Mouse (Mus musculus): ENCODE measurements around the gene Lrp3.
"Not testable (repeated sequence)": the region's sequence is repeated elsewhere in the genome, so short reads cannot be mapped to it uniquely, and the experiment has no call there.

The Lrp3 gene

DNA sequence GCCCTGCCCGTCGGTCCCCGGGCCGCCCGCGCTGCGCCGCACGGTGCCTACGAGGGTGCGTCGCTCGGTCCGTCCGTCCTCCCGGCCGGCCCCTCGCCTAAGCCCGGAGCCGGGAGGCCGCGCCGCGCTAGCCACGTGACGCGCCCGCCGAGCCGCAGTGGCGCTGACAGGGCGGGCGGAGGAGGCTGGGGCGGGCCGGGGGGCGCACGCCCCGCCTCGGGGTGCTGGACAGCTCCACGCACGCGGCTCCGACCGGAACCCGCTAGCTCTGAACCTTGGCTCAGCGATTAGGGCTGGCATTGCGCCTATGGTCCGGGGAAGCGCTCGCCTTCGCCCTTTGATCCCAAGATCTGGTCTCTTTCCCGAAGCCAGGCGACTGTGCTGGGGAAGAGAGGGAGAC, at the start of gene Lrp3:
Lrp3 (minus strand) TSS at position 274 of the 400 bp plus-strand sequence.
- no peak for DNase-seq (ENCODE audit: low spot score in 2 of 2)

DNA sequence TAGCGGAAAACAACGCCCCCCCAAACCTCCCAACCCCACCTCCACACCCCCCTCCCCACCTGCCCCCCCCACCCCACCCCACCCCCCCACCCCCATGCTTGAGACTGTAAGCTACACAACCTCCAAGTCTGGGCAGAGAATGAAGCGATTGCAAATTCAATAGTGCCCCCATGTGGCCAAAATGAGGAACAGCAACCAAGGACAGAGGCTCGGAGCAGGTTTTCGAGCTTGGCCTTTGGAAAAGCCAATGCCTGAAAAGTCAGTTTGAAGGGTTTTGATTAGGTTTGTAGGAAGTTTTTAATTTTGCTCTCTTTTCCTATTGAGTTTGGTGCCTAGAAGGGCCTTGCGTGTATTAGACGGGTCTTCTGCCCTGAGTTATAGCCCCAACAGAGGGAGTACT, 49.4 kb upstream of the Lrp3 start:
- peak in 1 of 2 experiments; percentile 48 for DNase-seq (ENCODE audit: low spot score in 2 of 2)

DNA sequence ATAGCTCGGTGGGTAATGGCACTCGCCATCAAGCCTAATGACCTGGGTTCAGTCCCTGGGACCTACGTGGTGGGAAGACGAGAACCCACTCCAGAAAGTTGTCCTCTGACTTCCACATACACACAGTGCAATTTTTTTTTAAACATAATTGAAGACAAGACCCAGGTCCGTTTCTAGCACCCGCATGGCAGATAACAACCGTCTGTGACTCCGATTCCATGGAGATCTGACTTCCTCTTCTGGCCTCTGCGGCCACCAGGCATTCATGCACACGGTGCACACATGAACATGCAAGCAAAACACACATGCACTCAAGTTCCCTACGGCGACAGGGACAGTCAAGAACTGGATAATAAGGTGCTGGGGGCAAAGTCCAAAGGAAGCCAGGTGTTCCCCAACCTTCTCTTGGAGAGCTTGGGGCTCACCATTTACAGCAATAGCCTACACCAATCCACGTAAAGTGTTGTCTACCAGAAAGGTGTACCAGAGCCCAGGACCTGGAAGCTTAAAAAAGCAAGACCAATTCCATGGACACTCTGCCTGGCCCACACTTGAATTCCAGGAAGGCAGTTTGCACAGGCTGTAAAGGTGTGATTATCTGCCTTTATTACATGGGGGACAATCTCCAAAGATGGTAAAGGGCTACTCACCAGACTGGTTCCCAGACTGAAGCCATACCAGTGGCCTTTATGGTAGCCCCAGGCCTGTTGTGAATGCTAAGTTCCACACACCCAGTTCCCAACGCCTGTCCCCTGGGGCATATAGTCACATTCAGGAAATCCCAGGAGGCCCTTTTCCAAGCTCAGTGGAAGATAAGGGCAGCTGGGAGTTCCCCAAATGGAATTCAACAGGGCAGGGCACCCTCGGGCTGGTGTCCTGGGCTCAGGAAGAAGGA, 48.5 kb upstream of the Lrp3 start:
- DNase-seq (ENCODE audit: low spot score in 2 of 2), result no peak

DNA sequence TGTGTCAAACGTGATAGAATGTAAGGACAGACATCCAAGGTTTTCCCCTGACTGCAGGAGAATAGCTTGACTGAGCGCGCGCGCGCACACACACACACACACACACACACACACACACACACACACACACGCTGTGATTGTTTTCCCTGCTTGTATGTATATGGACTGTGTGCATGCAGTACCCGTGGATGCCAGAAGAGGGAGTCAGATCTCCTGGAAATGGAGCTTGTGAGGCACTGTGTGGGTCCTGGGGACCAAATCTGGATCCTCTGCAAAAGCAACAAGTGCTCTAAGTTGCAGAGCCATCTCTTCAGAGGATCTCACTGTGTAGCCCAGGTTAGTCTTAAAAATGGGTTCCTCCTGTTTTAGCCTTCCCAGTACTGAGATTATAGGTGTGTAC, 44.1 kb upstream of the Lrp3 start:
- DNase-seq (ENCODE audit: low spot score in 2 of 2), result no peak

DNA sequence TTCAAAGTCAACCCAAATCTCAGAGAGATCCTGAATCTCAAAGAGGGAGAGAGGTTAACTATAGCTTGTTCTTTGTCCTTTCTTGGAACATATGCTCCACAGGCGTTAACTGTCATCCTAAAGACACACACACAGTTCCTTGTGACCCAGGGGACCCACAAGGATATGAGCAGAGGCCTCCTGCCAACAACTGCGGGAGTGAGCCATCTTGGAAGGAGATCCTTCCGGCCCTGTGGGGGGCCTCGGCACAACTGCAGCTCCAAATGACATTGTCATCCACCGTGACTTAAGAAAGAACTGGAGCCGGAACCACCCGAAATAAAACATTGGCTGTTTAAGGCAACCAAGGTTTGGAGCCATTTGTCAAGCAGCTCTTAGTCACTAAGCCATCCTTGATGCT, 43.0 kb upstream of the Lrp3 start:
- no peak for DNase-seq (ENCODE audit: low spot score in 2 of 2)

DNA sequence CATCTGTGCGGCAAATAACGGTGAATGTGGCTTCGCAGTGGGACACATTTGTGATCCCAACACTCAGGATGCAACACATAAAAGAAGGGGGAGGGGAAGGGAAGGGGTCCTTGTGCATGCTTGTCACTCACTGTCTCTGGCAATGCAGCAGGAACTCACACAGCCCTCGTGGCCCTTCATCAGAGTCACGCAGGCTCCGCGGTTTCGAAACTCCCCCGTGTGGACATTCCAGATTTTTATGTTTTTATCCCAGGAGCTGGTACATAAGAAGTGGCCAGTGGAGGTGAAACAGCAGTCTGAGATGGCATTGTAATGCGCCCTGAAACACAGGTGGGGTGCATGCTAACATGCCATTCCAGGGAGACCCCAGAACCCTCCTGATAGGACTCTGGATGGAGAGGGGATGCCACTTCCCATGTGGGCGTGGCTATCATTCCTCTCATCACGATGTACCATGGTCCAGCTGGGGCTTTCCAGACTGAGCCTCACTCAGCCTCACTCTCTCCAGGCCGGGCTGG, 36.8 kb upstream of the Lrp3 start:
- no peak for DNase-seq (ENCODE audit: low spot score in 2 of 2)

DNA sequence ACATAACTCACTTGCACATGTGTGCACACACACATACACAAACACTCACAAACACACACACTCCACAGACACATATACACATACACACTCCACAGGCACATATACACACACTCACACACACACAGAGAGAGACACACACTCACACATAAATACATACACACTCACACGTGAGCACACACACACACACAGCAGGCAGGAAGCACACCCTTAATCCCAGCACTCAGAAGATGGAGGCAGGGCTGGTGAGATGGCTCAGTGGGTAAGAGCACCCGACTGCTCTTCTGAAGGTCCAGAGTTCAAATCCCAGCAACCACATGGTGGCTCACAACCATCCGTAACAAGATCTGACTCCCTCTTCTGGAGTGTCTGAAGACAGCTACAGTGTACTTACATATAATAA, 22.6 kb upstream of the Lrp3 start:
- not testable (repeated sequence) for DNase-seq (ENCODE audit: low spot score in 2 of 2)

DNA sequence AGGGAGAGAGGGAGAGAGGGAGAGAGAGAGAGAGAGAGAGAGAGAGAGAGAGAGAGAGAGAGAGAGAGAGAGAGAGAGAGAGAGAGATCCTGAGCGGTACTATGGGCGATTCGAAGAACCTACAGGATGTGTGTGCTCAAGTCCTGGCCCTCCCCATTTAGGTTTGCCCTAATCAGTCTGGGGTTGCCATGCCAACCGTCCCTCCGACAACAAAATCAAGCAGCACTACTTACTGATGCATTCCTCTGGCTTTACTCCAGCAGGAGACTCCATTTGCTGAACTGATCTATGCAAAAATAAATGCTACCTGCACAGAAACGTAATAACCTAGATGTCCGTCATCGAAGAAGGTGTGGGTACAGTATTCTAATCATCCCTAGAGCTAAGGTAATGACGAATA, 20.0 kb upstream of the Lrp3 start:
- peak in 1 of 2 experiments; percentile 32 for DNase-seq (ENCODE audit: low spot score in 2 of 2)

DNA sequence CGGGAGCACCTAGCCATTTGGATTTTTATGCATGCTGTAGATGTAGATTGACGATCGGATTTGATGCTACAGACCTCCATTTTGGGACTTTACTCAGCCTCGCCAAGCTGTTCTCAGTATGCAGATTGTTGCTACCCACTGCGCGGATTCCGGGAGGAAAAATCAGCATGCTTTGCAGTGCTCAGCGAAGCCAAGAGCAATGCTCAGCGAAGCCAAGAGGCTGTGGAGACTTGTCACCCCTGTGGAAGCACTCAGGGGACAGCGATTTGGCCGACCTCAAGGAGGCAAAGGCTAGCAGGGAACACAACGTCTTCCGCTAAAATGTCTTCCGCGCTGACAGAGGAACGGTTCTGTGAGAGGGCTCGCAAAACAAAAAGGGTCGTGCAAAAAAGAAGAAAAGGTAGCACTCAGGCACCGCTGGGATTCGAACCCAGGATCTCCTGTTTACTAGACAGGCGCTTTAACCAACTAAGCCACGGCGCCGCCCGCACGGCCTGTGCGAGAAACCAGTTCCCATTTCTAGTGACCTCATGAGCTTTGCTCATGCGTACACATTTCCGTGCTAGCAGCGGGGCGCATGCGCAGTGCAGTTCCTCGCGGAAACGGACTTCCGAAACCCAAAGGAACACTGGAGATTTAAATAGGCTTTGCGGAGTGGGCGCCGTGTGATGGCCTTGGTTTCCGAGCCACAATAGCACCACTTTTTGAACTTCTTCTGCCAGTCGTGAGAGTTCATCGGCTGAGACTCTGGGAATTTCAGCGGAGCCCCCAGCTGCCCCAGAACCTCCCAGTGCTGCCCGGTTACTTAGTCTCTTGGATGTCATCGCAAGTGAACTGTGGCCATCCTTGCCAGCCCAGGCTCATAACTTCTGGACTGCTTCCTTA, 19.3 kb upstream of the Lrp3 start:
- peak; percentile 95 to 99 for DNase-seq (ENCODE audit: low spot score in 2 of 2)

DNA sequence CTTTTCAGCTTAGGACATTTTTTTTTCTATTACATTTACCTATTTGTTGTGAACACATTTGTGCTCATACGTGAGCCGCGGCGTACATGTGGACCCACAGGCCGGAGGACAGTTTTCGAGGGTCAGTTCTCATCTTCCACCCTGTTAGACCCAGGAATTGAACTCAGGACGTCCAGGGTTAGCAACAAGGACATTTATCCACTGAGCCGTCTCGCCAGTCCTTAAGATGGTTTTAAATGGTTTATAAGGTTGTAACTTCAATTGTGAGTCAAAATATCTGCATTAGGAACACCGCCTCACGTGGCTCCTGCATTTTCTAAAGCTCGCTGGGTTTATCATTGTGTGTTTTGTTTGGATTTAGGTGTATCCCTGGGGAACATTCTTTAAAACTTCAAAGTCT, 18.6 kb upstream of the Lrp3 start:
- no peak for DNase-seq (ENCODE audit: low spot score in 2 of 2)

DNA sequence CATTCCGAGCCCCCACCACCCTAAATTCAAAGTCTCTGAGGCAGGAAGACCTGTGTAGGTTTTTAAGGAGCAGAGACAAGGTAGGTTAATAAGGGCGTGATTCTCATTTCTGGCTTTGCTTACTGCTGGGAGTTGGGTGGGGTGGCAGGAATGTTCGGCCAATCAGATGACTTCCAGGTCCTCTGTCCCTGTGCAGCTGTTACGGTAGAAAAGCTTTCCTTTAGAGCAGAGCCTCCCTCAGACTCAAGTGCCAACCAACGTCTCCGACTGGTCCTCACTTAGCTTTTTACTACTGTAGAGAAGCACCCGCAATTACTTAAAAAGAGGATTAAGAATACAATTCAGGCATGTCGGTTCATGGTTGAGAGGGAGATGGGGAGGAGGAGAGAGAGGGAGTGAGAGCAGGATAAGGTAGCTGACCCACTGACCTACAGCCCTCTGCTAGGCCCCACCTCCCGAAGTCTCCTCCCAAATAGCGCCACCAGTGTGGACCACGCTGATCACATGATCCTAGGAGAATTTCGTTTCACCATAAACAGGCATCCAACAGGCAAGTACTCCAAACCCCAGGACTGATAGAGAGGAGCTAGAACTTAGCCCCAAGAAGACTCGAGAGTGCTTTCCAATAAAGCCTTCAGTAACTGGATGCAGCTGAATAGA, 17.6 kb upstream of the Lrp3 start:
- DNase-seq (ENCODE audit: low spot score in 2 of 2), result no peak

DNA sequence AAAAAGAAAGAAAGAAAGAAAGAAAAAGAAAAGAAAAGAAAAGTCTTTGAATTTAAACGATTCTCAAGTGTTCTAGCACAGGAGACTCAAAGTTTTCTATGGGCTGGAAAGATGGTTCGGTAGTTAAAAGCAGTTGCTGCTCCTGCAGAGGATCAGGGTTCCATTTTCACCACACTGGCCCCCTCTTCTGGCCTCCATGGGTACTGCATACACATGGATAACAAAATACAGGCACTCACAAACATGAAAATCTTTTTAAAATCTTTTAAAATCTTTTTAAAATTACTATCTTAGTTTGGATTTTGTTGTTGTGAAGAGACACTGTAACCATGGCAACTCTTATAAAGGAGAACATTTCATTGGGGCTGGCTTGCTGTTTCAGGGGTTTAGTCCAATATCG, 15.0 kb upstream of the Lrp3 start:
- no peak for DNase-seq (ENCODE audit: low spot score in 2 of 2)

DNA sequence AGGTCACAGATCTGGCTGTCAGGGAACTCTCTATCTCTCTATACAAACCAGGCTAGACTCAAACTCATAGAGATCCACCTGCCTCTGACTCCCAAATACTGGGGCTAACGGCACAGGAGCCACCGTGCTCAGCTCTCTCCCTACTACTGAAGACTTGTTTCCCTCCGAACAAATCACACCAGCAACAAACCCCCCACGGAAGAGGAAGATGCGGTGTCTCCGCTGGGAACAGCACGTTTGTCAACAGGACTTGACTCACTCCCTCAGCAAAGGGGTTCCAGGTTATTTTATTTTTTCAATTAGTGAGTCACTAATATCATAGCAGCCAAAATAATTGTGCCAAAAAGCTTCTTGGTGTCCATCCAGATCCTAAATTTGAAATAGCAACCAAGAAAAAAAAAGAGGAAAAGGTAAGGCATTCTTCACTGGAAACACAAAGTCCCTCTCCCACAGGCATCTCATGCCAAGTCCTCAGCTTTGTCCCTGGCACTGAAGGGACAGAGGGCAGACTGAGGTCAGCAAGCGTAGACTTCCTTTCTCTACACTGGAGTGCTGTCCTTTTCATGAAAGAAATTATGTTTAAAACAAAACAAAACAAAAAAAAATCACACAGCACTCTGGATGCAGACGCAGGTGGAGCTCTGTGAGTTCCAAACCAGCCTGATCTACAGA, 5.5 kb upstream of the Lrp3 start:
- DNase-seq (ENCODE audit: low spot score in 2 of 2), result no peak

DNA sequence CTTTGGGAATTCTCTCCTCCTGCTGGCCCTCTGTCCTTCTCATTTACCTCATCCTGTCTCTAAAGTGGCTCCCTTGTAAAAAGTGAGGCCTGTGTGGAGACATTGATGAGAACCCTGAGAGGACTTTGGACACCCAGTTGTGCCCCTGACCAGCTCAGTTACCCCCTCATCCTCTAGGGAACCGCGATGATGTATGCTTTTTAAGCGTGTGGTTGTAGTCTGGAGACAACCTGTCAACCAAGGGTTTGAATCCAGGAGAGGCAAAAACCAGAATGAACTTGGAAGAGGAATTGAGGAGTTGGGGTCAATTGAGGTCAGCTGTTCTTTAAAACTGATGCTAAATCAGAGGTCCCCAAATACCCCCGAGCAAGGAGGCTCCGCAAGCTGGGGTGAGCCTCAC, 433 bp upstream of the Lrp3 start:
- no peak for DNase-seq (ENCODE audit: low spot score in 2 of 2)

DNA sequence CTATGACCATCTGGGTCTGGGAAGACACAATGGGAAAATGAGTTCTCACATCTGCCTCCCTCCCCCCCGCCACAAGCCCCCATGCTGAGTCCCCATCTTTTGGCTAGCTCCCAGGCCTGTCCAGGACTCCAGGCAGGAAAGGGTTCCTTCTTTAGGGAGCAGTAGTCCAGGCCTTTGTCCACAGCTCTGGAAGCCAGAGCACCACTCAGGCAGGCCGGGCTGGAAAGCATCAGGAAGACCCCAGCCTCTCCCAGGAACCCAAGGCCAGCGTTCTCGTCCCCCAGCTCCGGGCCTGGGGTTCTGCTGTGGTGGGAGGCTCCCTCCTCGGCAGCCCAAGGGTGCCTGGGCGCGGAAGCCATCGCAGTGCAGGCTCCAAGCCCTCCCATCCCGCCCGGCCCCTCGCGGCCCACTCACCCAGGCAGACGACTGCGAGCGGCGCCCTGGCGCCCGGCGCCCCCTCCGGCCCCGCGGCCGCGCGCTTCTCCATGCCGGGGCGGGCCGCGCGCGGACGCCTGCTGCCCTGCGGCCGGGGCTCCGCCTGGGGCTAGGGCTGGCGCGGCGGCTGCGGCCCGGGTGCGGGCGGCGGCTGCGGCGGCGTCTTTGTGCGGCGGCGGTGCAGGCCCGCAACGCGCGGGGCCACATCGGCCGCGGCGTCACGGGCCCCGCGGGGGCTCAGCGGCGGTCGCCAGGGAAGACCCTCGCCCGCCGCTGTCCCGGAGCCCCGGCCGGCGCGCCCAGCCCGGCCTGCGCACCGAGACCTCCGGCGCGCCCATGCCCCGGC, 666 bp downstream of the Lrp3 start:
- no peak for DNase-seq (ENCODE audit: low spot score in 2 of 2)

DNA sequence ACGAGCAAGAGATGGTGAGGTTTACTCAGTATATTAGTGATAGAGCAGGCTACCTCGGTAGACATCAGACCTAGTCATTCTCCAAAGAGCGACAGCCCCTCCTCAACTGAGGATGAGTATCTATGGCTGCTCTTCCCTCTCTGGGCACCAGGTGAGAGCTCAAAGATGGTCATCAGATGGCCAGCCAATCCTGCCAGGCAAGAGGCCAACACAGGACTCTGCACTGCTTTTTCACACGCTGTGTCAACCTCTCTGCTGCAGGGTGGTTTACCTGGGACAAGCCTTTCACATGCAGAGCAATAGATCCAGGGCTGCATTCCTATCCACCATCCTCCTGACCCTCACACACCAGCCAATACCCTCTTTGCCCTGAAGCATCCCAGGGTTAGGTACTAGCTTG, 3.5 kb downstream of the Lrp3 start:
- DNase-seq (ENCODE audit: low spot score in 2 of 2), result no peak

DNA sequence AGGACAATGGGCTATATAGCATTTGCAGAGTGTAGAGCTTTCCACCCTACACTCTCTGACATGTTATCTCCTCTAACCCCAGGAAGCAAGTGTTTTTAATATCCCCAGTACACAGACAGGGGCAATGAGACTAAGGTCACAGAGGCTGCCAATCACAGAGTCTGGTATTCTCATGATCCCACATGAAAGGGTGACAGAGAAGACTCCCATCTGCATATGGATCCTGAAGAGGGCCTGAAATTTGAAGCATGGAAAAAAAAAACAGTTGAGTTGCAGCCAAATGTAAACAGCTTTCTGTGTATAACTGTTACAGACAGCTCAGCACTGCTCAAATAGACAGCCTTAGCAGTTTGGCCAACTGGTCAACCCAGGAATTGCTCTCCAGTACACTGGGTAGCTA, 15.5 kb downstream of the Lrp3 start:
- DNase-seq (ENCODE audit: low spot score in 2 of 2), result no peak

DNA sequence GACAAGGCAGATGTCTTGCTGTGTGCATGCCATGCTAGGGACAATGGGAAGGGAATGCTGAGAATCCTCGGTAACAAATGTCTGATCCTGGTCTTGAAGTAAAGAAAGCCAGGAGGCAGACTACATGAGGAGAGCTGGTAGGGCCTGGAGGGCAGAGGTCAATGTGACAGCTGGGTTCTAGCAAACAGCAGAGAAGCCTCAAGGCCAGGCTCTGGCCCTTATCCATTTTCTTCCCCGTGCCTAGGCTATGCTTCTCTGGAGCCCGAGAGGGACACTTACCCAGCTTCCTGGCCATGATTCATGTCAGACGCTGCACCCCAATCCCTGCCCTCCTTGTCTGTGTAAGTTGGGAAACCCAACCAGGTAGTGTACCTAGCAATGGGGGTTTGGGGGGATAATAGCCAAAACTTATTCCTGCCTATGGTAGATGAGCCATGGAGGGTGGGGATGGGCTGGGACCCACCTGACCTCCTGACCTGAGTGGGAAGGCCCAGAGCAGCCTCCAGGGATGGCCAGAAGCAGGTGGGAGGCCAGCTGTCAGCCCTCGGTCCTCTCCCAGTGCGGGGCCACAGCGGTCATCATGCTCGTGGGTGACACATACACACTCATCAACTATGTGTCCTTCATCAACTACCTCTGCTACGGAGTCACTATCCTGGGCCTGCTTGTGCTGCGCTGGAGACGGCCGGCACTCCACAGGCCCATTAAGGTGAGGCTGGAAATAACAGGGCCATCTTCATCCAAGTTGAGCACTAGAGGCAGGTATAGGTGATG, 16.1 kb downstream of the Lrp3 start:
- no peak for DNase-seq (ENCODE audit: low spot score in 2 of 2)

DNA sequence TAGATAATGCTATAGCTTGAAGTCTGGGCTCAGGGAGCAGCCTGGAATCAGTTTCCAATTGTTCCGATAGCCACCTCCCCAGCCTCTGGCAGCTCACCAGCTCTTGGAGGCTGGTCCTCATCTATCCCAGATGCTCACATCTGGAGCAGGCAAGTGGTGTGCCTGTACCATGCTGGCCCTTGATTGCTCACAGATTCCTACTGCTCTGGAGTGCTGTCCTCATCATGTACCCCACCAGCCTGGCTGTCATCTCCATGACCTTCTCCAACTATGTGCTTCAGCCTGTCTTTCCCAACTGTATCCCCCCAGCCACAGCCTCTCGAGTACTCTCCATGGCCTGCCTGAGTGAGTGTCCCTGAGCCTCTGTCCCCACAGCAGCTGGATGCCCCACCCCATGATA, 18.3 kb downstream of the Lrp3 start:
- DNase-seq (ENCODE audit: low spot score in 2 of 2), result no peak

DNA sequence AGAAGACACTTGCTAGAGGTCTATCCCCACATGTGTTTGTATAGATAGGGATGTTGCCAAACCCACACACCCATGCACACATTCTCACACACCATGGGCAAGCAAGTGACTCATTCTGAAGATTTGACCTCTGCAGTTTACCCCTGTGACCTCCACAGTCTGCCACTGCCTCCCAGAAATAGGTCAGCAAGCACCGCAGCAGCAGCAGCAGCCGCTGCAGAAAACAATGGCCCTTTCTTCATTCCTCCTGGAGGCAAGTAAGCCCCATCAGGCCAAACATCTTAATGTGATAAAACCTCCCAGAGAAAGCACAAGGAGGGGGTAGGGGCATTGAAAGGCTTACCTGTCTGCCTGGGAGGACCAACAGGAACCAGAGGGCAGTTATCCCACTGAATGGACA, 24.0 kb downstream of the Lrp3 start:
- DNase-seq (ENCODE audit: low spot score in 2 of 2), result no peak
